Mouse (Mus musculus): ENCODE data around the gene Tmem135. TPM values are rescaled to one million over a fixed set of nuclear protein-coding genes. Genes with fewer than 3 reads are reported as not detected.

Gene Tmem135
- polyA plus RNA-seq, 1 experiment from 2014 or later, result 21.0 TPM

- peak; percentile 78 for DNase-seq (ENCODE audit: low spot score)
These were observed 7.3 kb upstream of the Tmem135 start for GRCm38 (mm10) chr7:89411346-89411745.

DNA sequence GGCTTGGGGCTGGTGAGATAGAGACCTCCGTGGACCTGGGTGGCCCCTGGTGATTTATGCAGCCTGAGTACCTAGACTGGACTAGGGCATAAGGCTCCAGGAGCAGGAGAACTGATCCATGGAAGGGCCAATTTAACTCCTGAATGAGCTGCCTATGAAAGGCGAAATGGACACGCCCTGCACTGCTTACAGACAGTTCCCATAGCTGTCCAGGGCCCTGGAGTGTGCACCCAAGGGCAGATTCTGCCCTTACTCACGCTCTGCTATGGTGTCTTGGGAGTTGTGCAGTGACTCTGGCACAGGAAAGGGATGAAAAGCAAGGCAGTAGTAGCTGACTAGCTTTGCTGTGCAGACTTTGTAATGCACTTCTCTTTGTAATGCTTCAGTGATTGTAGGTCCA, 6.3 kb upstream of the Tmem135 start:
- ATAC-seq (ENCODE audit: low FRiP score, low TSS enrichment) (no peak), DNase-seq (ENCODE audit: low spot score) (no peak)
- TF ChIP-seq EP300 (optimal IDR thresholded peaks at IDR 0.05), result no peak
- TF ChIP-seq CTCF (IDR thresholded peaks at IDR 0.05; ENCODE audit: low read depth), result no peak
- WGBS, result 60% methylated on average over 4 of the region's 4 CpGs
- Histone ChIP-seq H3K9me3 (ENCODE audit: control insufficient read depth, low read length) (no peaks in the 10 kb centered on the region), H3K27me3 (ENCODE audit: control insufficient read depth, insufficient read depth, low read length) (no peaks in the 10 kb centered on the region), H3K4me1 (replicated peaks; ENCODE audit: control insufficient read depth, insufficient read depth) (peaks cover 11% of the 10 kb centered on the region), H3K4me2 (replicated peaks; ENCODE audit: low read depth) (no peak overlapping the region), H3K9ac (ENCODE audit: low read length) (no peak overlapping the region), H3K4me3 (ENCODE audit: low read depth, low read length) (no peak overlapping the region), H3K36me3 (ENCODE audit: control insufficient read depth, insufficient read depth, low read length) (peaks cover 5% of the 10 kb centered on the region; the same call in 1 of the 2 replicates), H3K27ac (replicated peaks) (peak overlapping the region; percentile 5; the same call in 1 of the 2 replicates)

More at GRCm38 (mm10) chr7:89411346-89411745, 7.3 kb upstream of the Tmem135 start:
- TF ChIP-seq EP300 (optimal IDR thresholded peaks at IDR 0.05) (no peak), CTCF (IDR thresholded peaks at IDR 0.05; ENCODE audit: low read depth) (no peak)
- H3K9me3 ChIP-seq (ENCODE audit: control insufficient read depth, low read length), result no peaks in the 10 kb centered on the region
- peaks cover 5% of the 10 kb centered on the region; the same call in 1 of the 2 replicates for H3K36me3 ChIP-seq (ENCODE audit: control insufficient read depth, insufficient read depth, low read length)
- H3K4me1 ChIP-seq (replicated peaks; ENCODE audit: control insufficient read depth, insufficient read depth), result peaks cover 11% of the 10 kb centered on the region
- peak; percentile 89 for ATAC-seq (ENCODE audit: low FRiP score, low TSS enrichment)
- no peak overlapping the region for H3K4me2 ChIP-seq (replicated peaks; ENCODE audit: low read depth)
- H3K27me3 ChIP-seq (ENCODE audit: control insufficient read depth, insufficient read depth, low read length), result no peaks in the 10 kb centered on the region
- no peak overlapping the region for H3K9ac ChIP-seq (ENCODE audit: low read length)
- H3K27ac ChIP-seq (replicated peaks), result peak overlapping the region; percentile 61; the same call in 1 of the 2 replicates
- no peak overlapping the region for H3K4me3 ChIP-seq (ENCODE audit: low read depth, low read length)
- 62% methylated on average over 3 of the region's 3 CpGs for WGBS

- no peak overlapping the region for H3K9ac ChIP-seq (ENCODE audit: low read length)
- peak overlapping the region; percentile 11 for H3K4me3 ChIP-seq (ENCODE audit: low read depth, low read length)
- no peaks in the 10 kb centered on the region for H3K9me3 ChIP-seq (ENCODE audit: control insufficient read depth, low read length)
- H3K36me3 ChIP-seq (ENCODE audit: control insufficient read depth, insufficient read depth, low read length), result peaks cover under 1% of the 10 kb centered on the region; the same call in 1 of the 2 replicates
- peak overlapping the region; percentile 42 for H3K4me2 ChIP-seq (replicated peaks; ENCODE audit: low read depth)
- 70% methylated on average over 24 of the region's 24 CpGs for WGBS
- no peak for DNase-seq (ENCODE audit: low spot score)
- peaks cover 9% of the 10 kb centered on the region for H3K4me1 ChIP-seq (replicated peaks; ENCODE audit: control insufficient read depth, insufficient read depth)
- ATAC-seq (ENCODE audit: low FRiP score, low TSS enrichment), result no peak
- TF ChIP-seq CTCF (IDR thresholded peaks at IDR 0.05; ENCODE audit: low read depth), result no peak
- TF ChIP-seq EP300 (optimal IDR thresholded peaks at IDR 0.05), result no peak
- no peaks in the 10 kb centered on the region for H3K27me3 ChIP-seq (ENCODE audit: control insufficient read depth, insufficient read depth, low read length)
- peak overlapping the region; percentile 56 for H3K27ac ChIP-seq (replicated peaks)
These were observed 3.3 kb upstream of the Tmem135 start for GRCm38 (mm10) chr7:89407006-89407940.

- H3K27ac ChIP-seq (replicated peaks), result no peak overlapping the region
- H3K4me2 ChIP-seq (replicated peaks; ENCODE audit: low read depth), result peak overlapping the region; percentile 50
- H3K27me3 ChIP-seq (ENCODE audit: control insufficient read depth, insufficient read depth, low read length), result no peaks in the 10 kb centered on the region
- H3K9me3 ChIP-seq (ENCODE audit: control insufficient read depth, low read length), result no peaks in the 10 kb centered on the region
- peak overlapping the region; percentile 96 for H3K4me3 ChIP-seq (ENCODE audit: low read depth, low read length)
- WGBS, result 21% methylated on average over 1 of the region's 1 CpGs
- peak overlapping the region; percentile 53 for H3K9ac ChIP-seq (ENCODE audit: low read length)
- peaks cover 6% of the 10 kb centered on the region for H3K4me1 ChIP-seq (replicated peaks; ENCODE audit: control insufficient read depth, insufficient read depth)
- ATAC-seq (ENCODE audit: low FRiP score, low TSS enrichment), result no peak
- no peak for TF ChIP-seq EP300 (optimal IDR thresholded peaks at IDR 0.05)
- no peak for TF ChIP-seq CTCF (IDR thresholded peaks at IDR 0.05; ENCODE audit: low read depth)
- H3K36me3 ChIP-seq (ENCODE audit: control insufficient read depth, insufficient read depth, low read length), result no peaks in the 10 kb centered on the region
- DNase-seq (ENCODE audit: low spot score), result no peak
These were observed 2.0 kb upstream of the Tmem135 start for GRCm38 (mm10) chr7:89406011-89406410.

DNA sequence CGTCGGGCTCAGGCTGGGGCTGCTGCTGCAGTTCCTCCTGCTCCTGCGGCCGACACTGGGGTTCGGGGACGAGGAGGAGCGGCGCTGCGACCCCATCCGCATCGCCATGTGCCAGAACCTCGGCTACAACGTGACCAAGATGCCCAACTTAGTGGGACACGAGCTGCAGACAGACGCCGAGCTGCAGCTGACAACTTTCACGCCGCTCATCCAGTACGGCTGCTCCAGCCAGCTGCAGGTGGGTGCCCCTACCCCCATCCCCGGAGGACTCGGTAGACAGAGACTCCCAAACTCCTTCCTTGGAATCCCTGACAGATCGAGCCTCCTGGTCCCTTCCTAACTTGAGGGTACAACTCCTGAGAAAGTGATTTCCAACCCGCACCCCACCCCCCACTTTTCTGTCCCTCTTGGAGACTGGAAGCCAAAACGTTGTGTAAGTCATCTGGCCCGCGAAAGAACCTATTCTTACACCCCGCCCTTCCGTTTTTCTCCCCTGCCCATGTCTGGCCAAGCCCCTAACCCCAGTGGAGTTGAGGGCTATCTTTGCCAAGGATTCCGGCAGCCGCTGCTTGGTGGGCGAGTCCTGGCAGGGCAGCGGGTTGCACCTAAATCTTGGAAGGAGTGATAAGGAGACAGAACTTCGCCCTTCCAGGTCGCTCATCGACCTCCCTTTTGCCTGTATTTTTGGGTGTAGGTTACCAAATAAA, 865 bp upstream of the Tmem135 start:
- WGBS, result under 1% methylated on average over 35 of the region's 35 CpGs
- Histone ChIP-seq H3K27ac (replicated peaks) (peak overlapping the region; percentile 97), H3K4me3 (ENCODE audit: low read depth, low read length) (peak overlapping the region; percentile 96), H3K4me2 (replicated peaks; ENCODE audit: low read depth) (peak overlapping the region; percentile 90), H3K36me3 (ENCODE audit: control insufficient read depth, insufficient read depth, low read length) (no peaks in the 10 kb centered on the region), H3K9ac (ENCODE audit: low read length) (peak overlapping the region; percentile 97), H3K9me3 (ENCODE audit: control insufficient read depth, low read length) (no peaks in the 10 kb centered on the region), H3K27me3 (ENCODE audit: control insufficient read depth, insufficient read depth, low read length) (no peaks in the 10 kb centered on the region), H3K4me1 (replicated peaks; ENCODE audit: control insufficient read depth, insufficient read depth) (no peaks in the 10 kb centered on the region)
- no peak for ATAC-seq (ENCODE audit: low FRiP score, low TSS enrichment)
- TF ChIP-seq EP300 (optimal IDR thresholded peaks at IDR 0.05) (no peak), CTCF (IDR thresholded peaks at IDR 0.05; ENCODE audit: low read depth) (no peak)
- peak; percentile 36 for DNase-seq (ENCODE audit: low spot score)

Measured in stomach, postnatal 0 days (tissue).